Mouse (Mus musculus) left cerebral cortex, postnatal 10 days (tissue): ENCODE data around the gene Dock8. TPM values are rescaled to one million over a fixed set of nuclear protein-coding genes. Genes with fewer than 3 reads are reported as not detected.
"Not testable (repeated sequence)": the region's sequence is repeated elsewhere in the genome, so short reads cannot be mapped to it uniquely, and the experiment has no call there.

Experiments
- DNase-seq, 2 experiments: peaks; one replicate each; pipeline ENCODE4 v3.0.0; 2021 to 2022; ENCODE audit warnings: low spot score in 2 of 2, mixed read lengths in 1 of 2; ENCODE audit errors: extremely low spot score in 1 of 2
- intact Hi-C: fragments of 180-260 bp; cut with DNase I; formaldehyde crosslinking; loops from one replicate; pipeline ENCODE4 v1.15.1; 2025
- total RNA-seq, 2 experiments: library from RNA; stranded (reverse); gene quantifications; 2 replicates each; pipeline ENCODE4 v1.2.3; 2021

Gene Dock8
- total RNA-seq, 2 experiments from 2014 or later, result 3.5 to 4.2 TPM

GRCm38 (mm10) chr19:24994900-24995299 is 4.4 kb upstream of the Dock8 start:
- intact Hi-C loops, result no loop called here

DNA sequence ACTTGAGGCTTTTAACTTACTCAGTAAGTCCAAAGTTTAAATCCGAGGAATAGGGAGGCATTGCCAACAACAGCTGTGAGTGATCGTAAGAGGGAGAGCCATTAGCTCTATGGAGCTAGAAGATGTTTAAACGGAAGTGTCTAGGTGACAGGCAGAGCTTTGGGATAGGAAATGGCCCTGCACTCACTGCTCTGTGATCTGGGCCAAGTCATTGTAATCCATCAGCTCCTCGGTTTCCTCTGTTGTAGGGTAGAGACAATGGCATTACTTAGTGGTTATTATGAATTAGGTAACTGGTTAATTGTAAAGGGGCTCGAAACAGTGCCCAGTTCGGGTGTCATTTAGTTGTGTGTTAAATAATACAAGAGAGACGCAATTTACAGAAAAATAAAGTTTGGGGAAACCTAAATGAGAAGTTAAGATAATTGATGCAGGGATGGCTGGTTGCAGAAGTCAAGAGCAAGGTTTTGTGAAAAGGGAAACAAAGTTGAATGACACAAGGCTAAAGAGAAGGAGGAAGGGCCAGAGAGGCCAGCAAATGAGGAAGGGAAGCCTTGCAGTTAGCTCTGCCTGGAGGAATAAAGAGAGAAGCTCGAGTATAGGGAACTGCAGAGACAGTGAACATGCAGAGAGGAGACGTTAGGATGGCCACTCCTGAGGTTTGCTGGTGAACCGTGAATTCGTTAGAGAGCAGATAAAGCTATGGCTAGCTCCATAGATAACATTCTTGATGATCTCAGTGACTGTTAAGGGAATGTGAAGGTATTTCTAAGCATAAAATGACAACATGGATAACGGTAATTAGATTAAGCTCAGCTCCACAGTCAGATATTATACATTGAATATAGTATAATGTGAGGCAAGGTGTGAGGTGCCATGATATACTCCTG is 2.3 kb upstream of the Dock8 start:
- no peak for DNase-seq
- intact Hi-C loops, result no loop called here

More at GRCm38 (mm10) chr19:24994900-24995299, 4.4 kb upstream of the Dock8 start:
- DNase-seq, result no peak

- intact Hi-C loops, result no loop called here
- no peak for DNase-seq
These were observed 773 bp upstream of the Dock8 start for GRCm38 (mm10) chr19:24998561-24998960.

- no peak for DNase-seq
- intact Hi-C loops, result no loop called here
These were observed 819 bp downstream of the Dock8 start for GRCm38 (mm10) chr19:25000153-25000552.

- intact Hi-C loops, result no loop called here
- DNase-seq, result no peak
These were observed 2.7 kb downstream of the Dock8 start for GRCm38 (mm10) chr19:25002032-25002431.

DNA sequence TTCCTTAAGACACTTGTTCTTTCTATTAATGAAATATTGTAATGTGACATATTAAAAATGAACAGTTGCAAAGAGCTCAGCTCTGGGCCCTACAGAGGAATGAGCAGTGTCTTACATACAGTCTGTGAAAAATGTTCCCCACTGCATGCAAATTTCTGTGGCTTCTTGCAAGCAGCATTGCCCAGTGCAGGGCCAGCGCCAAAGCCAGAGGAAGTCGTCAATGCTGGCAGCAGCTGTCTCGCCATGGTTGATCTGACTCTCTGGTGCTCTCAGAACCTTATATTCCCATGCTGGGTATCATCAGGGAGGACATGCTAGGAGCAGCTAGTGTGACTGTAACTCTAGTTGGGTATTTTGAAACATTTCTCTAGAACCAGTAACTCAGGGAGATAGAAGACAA is 3.5 kb downstream of the Dock8 start:
- DNase-seq, result no peak
- intact Hi-C loops, result no loop called here

DNA sequence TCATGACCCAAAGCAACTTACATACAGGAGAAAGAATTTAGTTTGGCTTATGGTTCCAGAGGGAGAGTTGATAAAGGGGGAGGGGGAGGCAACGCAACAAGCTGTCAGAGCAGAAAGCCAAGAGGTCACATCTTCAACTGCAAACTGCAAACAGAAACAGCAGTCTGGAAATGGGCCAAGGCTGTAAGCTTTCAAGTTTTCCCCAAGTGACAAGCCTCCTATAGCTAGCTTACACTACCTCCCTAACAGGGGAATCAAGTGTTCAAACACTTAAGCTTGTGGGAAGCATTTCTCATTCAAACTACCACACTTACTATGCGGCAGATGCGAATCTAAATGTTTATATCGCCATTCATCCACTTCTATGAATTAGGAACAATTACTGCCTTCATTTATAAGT is 4.5 kb downstream of the Dock8 start:
- no peak for DNase-seq
- intact Hi-C loops, result no loop called here

DNA sequence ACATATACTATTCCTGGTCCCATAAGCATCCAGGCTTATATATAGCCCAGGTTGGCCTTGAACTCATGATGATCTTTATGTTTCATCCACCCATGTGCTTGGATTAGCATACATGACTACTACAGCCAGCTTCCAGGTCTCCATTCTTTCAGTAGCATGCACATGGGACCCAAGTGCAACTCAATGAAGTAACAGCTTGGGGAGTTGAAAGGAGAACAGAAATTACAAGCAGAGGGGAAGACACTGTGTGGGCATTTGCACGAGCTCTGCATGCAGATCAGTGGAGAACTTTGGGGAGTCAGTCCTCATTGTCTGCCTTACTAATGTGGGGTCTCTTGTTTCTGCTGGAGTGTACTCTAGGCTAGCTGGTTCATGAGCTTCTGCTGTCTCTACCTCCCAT is 7.4 kb downstream of the Dock8 start:
- DNase-seq, result no peak
- intact Hi-C loops, result no loop called here

DNA sequence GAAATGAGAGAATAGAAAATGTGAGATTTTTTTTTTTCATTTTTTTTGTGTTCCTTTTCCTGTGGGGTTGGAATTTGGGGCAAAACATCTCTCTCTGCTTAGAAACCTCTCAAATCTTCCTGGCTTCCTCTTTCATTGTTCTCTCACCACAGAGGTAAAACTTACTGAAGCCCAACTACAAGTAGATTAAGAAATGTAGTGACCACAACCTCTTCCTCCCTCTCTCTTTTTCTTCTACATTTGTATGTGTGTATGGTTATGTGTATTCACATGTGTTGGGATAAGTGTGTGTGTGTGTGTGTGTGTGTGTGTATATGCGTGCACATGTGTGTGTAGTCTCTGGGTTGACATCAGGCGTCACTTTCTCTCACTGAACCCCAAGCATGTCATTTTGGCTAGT is 9.2 kb downstream of the Dock8 start:
- intact Hi-C loops, result no loop called here

DNA sequence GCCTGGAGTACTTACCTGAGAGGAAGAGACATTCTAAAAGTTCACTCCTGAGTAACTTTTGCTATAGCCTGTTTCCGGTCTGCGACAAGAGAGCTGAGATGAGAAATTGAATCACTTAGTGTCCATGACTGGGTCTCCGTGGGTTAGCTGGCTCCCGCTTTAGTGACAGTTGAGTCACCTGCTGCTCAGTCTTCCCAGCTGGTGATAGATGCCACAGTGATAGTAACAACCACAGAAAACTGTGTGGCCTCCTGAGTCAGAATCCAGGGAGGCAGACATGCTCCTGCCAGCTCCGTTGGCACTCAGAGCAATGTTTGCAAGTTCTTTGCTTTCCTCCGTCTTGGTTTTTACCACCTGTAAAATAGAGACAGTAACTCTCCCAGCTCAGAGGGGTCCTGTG is 23.4 kb downstream of the Dock8 start:
- intact Hi-C loops, result no loop called here
- no peak for DNase-seq

More for the DNA sequence above, 9.2 kb downstream of the Dock8 start:
- no peak for DNase-seq

GRCm38 (mm10) chr19:25031765-25032164 is 32.4 kb downstream of the Dock8 start:
- no peak for DNase-seq
- intact Hi-C loops, result no loop called here

DNA sequence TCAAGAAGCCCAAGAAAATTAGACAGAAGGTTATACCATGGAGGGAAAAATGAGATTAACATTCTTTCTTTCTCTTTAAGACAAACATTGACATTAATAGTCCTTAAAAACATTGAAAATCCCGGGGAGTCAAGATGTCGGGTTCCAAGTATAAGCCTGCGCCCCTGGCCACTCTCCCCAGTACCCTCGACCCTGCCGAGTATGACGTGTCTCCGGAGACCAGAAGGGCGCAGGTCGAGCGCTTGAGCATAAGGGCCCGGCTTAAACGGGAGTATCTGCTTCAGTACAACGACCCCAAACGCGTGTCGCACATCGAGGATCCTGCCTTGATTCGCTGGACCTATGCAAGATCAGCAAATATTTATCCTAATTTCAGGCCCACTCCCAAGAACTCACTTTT is 33.7 kb downstream of the Dock8 start:
- DNase-seq, intact Hi-C loops: not testable (repeated sequence)

DNA sequence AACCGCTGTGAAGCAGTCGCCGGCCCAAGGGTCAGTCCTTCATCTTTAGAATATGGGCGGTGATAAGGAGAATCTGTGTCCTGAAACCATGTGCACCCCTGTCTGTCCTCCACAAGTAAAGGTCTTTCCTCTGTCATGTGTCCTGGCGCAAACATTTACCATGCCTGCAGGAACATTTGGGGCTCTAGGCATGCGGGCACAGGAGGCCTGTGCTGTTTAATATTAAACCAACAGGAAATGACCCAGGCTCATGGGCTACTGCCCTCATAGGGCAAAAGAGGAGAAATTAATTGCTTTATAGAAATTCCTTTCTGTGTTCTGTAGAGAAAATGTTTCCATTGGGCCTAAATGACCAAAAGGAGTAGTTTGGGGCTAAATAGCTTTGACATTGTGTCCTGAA is 36.5 kb downstream of the Dock8 start:
- no peak for DNase-seq
- intact Hi-C loops, result no loop called here

GRCm38 (mm10) chr19:25036784-25037183 is 37.5 kb downstream of the Dock8 start:
- intact Hi-C loops, result no loop called here
- DNase-seq, result no peak

DNA sequence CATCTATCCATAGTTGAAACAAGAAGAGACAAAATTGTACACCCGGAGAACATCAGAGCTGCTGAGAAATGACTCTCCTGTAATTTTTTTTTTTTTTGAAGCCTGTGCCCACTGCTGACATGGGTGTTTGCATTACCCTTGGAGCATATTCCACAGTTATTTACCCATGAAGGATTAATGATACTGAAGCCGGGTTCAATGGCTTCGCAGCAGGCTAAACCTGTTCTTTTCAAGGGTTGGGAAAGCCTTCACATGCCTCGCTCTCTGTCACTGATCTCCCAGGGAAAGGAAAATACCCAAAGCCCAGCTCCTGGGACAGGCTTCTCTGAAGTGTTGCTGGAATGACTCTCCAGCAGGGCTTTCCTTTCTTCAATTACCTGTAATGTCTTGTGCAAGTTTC is 37.9 kb downstream of the Dock8 start:
- intact Hi-C loops, result no loop called here
- no peak for DNase-seq

GRCm38 (mm10) chr19:25038293-25038692 is 39.0 kb downstream of the Dock8 start:
- intact Hi-C loops, result no loop called here
- no peak for DNase-seq

GRCm38 (mm10) chr19:25041209-25041608 is 41.9 kb downstream of the Dock8 start:
- intact Hi-C loops, result no loop called here
- DNase-seq, result no peak

DNA sequence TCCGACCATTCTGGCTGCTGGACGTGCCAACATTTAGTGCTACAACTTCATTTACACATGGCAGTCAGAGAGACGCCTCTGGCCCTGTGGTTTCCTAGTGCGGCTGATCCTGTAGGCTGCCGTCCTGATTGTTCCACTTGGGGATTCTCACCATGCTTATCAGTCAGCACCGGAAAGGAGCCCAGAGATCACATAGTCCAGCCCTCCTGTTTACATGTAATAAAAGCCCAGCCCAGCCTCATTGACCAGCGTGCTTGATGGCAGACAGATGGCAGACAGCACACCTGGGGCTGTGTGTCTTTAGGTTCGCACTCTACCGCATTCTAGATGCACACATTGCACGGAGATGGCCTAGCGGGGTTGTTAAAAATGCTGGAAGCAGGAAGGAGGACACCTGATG is 43.6 kb downstream of the Dock8 start:
- DNase-seq, result no peak
- intact Hi-C loops, result no loop called here

- no peak for DNase-seq
- intact Hi-C loops, result no loop called here
These were observed 44.7 kb downstream of the Dock8 start for GRCm38 (mm10) chr19:25044057-25044456.

DNA sequence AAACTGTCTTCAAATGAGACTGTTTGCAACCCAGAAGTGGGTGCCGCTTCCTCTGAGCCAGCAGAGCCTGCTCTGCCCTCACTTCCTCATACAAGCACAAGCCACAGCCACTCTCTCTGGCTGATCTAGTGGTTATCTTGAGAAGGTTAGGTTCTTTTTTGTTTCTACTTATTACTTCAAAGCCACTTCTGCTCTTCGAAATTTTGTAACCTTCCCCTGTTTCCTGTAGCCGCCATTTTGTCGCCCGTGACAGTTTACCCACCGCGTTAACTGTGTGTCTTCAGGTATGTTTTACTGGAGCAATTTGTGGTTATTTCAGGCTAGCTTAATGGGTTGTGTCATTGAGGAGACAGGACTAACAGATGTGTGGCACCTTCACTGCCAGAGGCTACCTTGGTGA is 53.0 kb downstream of the Dock8 start:
- intact Hi-C loops, result no loop called here

DNA sequence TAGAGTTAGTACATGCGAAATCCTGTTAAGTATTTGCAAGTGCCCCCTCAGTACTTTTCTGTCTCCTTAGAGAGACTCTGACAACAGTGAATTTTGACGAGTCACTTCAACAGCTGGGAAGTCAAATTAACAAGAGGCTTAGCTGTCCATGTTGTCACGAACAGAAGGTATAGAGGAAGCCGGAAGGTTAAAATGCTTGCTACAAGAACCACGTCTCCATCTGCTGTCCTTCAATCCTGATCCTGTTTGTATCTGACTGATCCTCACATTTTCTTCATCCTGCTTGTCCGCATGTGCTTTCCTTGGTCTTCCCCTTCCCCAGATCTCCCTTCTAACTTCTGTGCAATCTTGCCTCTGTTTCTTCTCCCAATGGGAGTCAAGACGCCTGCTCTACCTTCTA is 53.8 kb downstream of the Dock8 start:
- no peak for DNase-seq
- intact Hi-C loops, result no loop called here

More for the DNA sequence above, 53.0 kb downstream of the Dock8 start:
- DNase-seq, result no peak
